Mouse (Mus musculus): ENCODE data around the gene Fsip1. TPM values are rescaled to one million over a fixed set of nuclear protein-coding genes. Genes with fewer than 3 reads are reported as not detected.
A peak's percentile ranks its signal among the peaks of the same experiment; 100 is the strongest.

The Fsip1 gene
- polyA plus RNA-seq, 1 experiment = 0.93 TPM

DNA sequence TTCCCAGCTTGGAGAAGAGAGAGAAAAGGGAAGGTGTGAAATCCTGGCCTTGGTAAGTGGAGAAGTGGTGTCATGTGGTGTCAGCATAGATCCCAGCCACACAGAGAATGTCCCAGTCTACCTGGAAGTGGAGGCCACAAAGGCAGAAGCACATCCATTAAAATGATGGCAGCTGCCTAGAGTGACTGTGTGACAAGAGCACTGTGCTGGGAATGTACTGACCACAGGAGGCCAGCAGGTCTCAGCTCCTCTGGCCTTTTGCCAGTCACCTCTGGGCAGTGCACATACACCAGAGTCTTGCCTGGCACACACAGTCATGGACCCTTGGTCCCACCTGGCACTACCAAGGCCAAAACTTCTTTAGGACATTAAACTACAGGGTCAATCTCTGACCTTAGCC is 54.8 kb downstream of the Fsip1 start:
- H3K4me1 ChIP-seq (ENCODE audit: control insufficient read depth, insufficient read depth, low read length) = no peaks in the 10 kb centered on the region
- TF ChIP-seq POLR2A (IDR thresholded peaks at IDR 0.05; ENCODE audit: low read depth, low read length) (no peak), CTCF (IDR thresholded peaks at IDR 0.05; ENCODE audit: borderline replicate concordance, insufficient read depth, low read length) (no peak)
- no peak overlapping the region for H3K27ac ChIP-seq (ENCODE audit: insufficient read depth, low read length)
- H3K4me3 ChIP-seq (ENCODE audit: insufficient read depth, low read length) = no peak overlapping the region

DNA sequence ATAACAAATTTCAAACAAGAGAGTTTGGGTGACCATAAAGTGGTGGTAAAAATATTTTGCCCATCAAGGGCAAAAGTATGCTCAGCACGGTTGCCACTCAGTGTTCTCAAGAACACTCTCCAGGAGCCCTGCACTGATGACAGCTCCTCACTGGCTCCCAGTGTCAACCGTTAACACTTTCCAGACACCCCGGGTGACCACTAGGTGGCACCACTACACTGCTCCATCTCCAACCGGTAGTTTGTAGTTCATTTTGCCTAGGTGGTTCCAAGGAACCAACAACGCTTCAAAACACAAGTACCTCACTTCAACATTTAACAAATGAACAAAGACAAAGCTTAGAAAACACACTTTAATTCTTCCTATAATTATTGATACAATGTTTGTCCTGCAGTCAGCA is 56.9 kb downstream of the Fsip1 start:
- Histone ChIP-seq H3K4me1 (ENCODE audit: control insufficient read depth, insufficient read depth, low read length) (no peaks in the 10 kb centered on the region), H3K27ac (ENCODE audit: insufficient read depth, low read length) (no peak overlapping the region), H3K4me3 (ENCODE audit: insufficient read depth, low read length) (no peak overlapping the region)
- TF ChIP-seq POLR2A (IDR thresholded peaks at IDR 0.05; ENCODE audit: low read depth, low read length) (no peak), CTCF (IDR thresholded peaks at IDR 0.05; ENCODE audit: borderline replicate concordance, insufficient read depth, low read length) (peak; percentile 55; the same call in 1 of the 2 replicates)

DNA sequence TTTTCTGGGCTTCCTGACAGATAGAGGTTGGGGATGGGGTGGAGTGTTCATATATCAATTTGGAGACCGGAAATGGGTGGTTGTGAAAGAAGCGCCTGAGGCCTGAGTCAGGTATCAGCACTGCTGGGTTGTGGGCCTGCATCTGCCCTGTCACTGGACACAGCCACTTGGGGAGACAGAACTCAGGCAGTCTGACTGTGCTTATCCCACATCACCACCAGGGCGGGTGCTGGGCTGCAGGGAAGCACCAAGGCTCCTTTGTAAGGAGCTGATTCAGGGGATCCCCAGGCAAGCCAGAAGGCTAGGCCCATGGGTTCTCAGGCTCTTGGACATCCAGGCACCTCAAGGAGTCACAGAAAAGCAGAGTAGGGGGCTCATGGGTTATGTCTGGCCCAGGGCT is 59.8 kb downstream of the Fsip1 start:
- TF ChIP-seq CTCF (IDR thresholded peaks at IDR 0.05; ENCODE audit: borderline replicate concordance, insufficient read depth, low read length) (no peak), POLR2A (IDR thresholded peaks at IDR 0.05; ENCODE audit: low read depth, low read length) (no peak)

DNA sequence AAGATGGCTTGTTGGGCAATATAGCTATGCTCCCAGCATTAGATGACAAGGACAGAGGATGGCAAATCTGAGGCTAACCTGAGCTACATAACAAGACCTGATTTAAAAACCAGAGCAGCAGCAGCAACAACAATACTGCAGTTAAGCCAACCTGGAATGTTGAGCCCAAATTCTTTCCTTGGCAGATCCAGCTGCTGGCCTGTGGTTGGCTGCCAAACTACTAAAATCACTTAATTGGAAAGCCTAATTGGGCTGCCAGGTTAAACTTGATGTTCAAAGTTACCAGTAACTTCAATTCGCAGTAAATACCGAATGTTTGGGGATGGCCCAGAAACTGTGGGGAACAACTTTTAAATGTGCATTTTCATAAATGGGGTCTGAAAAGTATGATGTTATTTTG is 74.6 kb downstream of the Fsip1 start:
- Histone ChIP-seq H3K4me1 (ENCODE audit: control insufficient read depth, insufficient read depth, low read length) (no peaks in the 10 kb centered on the region), H3K4me3 (ENCODE audit: insufficient read depth, low read length) (no peak overlapping the region), H3K27ac (ENCODE audit: insufficient read depth, low read length) (no peak overlapping the region)
- no peak for TF ChIP-seq CTCF (IDR thresholded peaks at IDR 0.05; ENCODE audit: borderline replicate concordance, insufficient read depth, low read length)
- TF ChIP-seq POLR2A (IDR thresholded peaks at IDR 0.05; ENCODE audit: low read depth, low read length) = no peak

More for the DNA sequence above, 59.8 kb downstream of the Fsip1 start:
- Histone ChIP-seq H3K4me1 (ENCODE audit: control insufficient read depth, insufficient read depth, low read length) (no peaks in the 10 kb centered on the region), H3K27ac (ENCODE audit: insufficient read depth, low read length) (no peak overlapping the region), H3K4me3 (ENCODE audit: insufficient read depth, low read length) (no peak overlapping the region)

DNA sequence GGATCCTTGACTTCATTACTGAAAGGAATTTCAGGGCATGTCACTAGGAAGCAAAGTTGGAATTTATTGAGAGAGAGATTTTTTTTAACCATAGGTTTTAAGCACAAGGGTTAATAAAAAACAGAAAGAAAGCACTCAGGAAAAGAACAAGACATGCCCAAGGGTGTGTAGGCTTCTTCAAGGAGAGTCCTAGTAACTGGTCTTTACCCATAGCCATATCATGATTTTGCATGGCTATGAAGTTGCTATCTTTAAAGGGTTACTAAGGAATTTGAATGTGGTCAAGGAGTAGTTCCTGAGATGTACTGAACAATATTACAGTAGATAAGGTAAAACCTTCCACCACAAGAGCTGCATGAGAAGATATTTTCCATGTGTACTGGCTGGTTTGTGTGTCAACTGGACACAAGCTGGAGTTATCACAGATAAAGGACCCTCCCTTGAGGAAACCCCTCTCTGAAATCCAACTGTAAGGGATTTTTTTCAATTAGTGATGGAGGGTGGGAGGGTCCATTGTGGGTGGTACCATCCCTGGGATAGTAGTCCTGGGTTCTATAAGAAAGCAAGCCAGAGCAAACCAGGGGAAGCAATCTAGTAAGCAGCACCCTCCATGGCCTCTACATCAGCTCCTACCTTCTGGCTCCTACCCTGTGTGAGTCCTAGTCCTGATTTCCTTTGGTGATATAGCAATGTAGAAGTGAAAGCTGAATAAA is 76.7 kb downstream of the Fsip1 start:
- no peak overlapping the region for H3K4me3 ChIP-seq (ENCODE audit: insufficient read depth, low read length)
- H3K27ac ChIP-seq (ENCODE audit: insufficient read depth, low read length) = peak overlapping the region; percentile 62
- no peaks in the 10 kb centered on the region for H3K4me1 ChIP-seq (ENCODE audit: control insufficient read depth, insufficient read depth, low read length)
- TF ChIP-seq POLR2A (IDR thresholded peaks at IDR 0.05; ENCODE audit: low read depth, low read length) = no peak
- no peak for TF ChIP-seq CTCF (IDR thresholded peaks at IDR 0.05; ENCODE audit: borderline replicate concordance, insufficient read depth, low read length)

DNA sequence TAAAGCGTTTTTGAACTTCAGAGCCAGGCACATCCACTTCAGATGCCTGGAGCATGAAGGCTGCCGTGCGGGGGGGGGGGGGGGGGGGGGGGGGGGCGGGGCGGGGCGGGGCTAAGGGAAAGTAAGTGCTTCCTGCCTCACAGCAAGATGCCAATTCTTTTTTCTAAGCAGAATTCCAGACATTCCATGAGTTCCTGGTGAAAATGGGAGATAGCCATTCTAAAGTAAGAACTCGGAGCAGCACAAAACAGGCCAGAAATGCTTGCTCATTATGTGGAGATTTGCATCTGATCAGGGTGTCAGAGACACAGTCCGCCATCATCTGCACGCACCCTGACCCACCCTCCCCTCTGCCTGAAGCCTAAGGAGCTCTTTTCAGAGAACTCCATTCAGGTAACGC is 77.3 kb downstream of the Fsip1 start:
- peak overlapping the region; percentile 62 for H3K27ac ChIP-seq (ENCODE audit: insufficient read depth, low read length)
- no peak for TF ChIP-seq CTCF (IDR thresholded peaks at IDR 0.05; ENCODE audit: borderline replicate concordance, insufficient read depth, low read length)
- no peak; the same call in 1 of the 2 replicates for TF ChIP-seq POLR2A (IDR thresholded peaks at IDR 0.05; ENCODE audit: low read depth, low read length)
- no peaks in the 10 kb centered on the region for H3K4me1 ChIP-seq (ENCODE audit: control insufficient read depth, insufficient read depth, low read length)
- H3K4me3 ChIP-seq (ENCODE audit: insufficient read depth, low read length) = no peak overlapping the region

DNA sequence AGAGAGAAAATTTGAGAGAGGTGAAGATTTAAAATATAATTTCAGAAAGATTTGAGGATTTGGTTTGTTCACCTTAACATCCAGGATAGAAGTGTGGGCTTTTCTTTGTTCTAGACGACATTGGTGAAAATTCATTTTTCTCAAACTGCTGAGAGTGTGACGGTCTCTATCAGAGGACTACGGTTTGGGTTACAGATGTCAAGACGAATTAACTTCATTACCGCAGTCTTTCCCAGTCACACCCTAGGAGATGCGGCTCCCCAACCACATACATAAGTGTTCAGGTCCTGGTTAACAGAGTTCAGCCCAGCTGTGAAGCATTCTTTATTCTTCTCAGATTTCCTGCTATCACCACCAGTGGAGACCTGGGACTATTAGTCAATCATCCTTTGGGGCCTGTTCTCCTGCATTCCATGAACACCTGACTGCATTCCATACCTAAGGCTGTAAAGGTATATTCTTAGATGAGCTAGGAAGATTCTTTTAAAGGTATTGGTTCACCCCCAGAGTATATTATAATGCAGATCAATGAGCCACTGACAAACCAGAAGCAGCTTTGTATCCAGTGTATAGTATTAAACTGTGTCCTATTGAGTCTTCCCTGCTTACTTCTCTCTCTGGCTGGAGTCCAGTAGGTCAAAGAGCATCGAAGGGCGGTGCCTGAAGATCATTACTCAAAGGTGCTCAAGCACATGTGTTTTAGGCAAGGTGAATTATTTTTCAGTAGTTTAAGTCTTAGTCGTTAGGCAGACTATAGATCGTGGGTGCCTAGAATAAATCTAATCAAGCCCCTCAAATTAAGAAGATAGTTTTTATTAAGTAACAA is 82.0 kb downstream of the Fsip1 start:
- Histone ChIP-seq H3K4me3 (ENCODE audit: insufficient read depth, low read length) (no peak overlapping the region), H3K4me1 (ENCODE audit: control insufficient read depth, insufficient read depth, low read length) (no peaks in the 10 kb centered on the region), H3K27ac (ENCODE audit: insufficient read depth, low read length) (no peak overlapping the region)
- TF ChIP-seq CTCF (IDR thresholded peaks at IDR 0.05; ENCODE audit: borderline replicate concordance, insufficient read depth, low read length) (no peak), POLR2A (IDR thresholded peaks at IDR 0.05; ENCODE audit: low read depth, low read length) (no peak)

DNA sequence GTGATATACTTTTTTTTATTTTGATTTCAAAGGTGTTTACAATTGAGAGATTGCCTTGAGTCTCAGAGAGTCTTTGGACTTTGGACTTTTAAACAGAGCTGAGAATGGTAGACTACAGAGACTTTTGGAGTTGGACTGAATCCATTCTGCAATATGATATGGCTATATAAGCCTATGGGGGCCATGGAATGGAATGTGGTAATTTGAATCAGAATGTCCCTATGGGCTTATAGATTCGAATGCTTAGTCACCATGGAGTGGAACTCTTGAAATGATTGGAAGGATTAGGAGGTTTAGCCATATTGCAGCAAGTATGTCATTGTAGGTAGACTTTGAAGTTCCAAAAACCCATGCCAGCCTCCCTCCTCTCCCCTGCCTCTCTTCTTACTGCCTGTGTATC is 88.5 kb downstream of the Fsip1 start:
- no peak overlapping the region for H3K4me3 ChIP-seq (ENCODE audit: insufficient read depth, low read length)
- H3K4me1 ChIP-seq (ENCODE audit: control insufficient read depth, insufficient read depth, low read length) = peaks cover 8% of the 10 kb centered on the region
- TF ChIP-seq CTCF (IDR thresholded peaks at IDR 0.05; ENCODE audit: borderline replicate concordance, insufficient read depth, low read length) = no peak
- H3K27ac ChIP-seq (ENCODE audit: insufficient read depth, low read length) = peak overlapping the region; percentile 13; the same call in 1 of the 2 replicates

DNA sequence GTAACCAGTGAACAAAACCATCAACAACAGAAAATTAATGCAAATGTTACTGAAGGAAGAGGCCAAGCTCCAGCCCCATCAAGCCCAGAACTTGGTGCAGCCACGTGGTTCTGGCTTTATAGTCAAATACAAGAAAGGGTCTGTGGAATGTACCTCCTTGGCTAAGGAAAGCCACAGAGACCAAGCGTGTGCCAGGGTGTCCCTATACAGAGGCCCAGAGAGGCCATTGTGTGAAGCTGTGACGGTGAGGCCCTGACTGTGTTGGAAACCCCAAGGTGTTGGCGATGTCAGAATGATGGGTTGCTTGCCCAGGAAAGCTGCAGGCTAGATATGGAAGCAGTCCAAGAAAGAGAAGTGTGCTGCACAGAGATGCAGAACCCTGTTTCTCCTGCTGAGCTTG is 89.0 kb downstream of the Fsip1 start:
- H3K4me3 ChIP-seq (ENCODE audit: insufficient read depth, low read length) = no peak overlapping the region
- H3K4me1 ChIP-seq (ENCODE audit: control insufficient read depth, insufficient read depth, low read length) = peaks cover 8% of the 10 kb centered on the region
- H3K27ac ChIP-seq (ENCODE audit: insufficient read depth, low read length) = no peak overlapping the region; the same call in 1 of the 2 replicates
- TF ChIP-seq CTCF (IDR thresholded peaks at IDR 0.05; ENCODE audit: borderline replicate concordance, insufficient read depth, low read length) = no peak
- no peak for TF ChIP-seq POLR2A (IDR thresholded peaks at IDR 0.05; ENCODE audit: low read depth, low read length)

DNA sequence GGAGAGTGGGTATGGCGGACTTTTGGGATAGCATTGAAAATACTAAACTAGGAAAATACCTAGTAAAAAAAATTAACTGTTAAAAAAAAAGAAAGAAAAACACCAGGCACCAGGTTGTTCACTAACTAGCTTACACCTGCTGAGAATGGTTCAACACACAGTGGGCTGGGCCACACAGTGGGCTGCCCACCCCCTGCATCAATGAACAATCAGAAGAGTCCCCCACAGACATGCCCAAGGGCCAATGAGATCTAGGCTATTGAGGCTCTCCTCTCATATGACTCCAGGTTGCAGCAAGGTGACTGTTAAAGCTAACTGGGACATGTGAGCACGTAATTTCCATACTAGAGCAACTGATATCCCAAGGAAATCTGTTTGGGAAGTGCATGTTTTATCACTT is 91.1 kb downstream of the Fsip1 start:
- TF ChIP-seq POLR2A (IDR thresholded peaks at IDR 0.05; ENCODE audit: low read depth, low read length) = no peak
- no peak for TF ChIP-seq CTCF (IDR thresholded peaks at IDR 0.05; ENCODE audit: borderline replicate concordance, insufficient read depth, low read length)
- Histone ChIP-seq H3K4me1 (ENCODE audit: control insufficient read depth, insufficient read depth, low read length) (peaks cover 8% of the 10 kb centered on the region), H3K4me3 (ENCODE audit: insufficient read depth, low read length) (no peak overlapping the region), H3K27ac (ENCODE audit: insufficient read depth, low read length) (no peak overlapping the region)
